Mouse (Mus musculus): ENCODE measurements around the gene Itfg2. TPM values are rescaled to one million over a fixed set of nuclear protein-coding genes. Genes with fewer than 3 reads are reported as not detected.

Gene Itfg2
- total RNA-seq, 2 experiments from 2014 or later: 29.7 to 30.7 TPM

GRCm38 (mm10) chr6:128437288-128437687 lies 12.6 kb upstream of the Itfg2 start:
- no peak for DNase-seq (ENCODE audit: low spot score in 2 of 2)
- intact Hi-C loops (cut with DNase I): loop anchor here (5.0 kb wide), 1 partner anchor 40 kb away; no protein-coding TSS in a partner anchor

- no peak for DNase-seq (ENCODE audit: low spot score in 2 of 2)
- intact Hi-C loops (cut with DNase I): loop anchor here (5.0 kb wide), 1 partner anchor 41 kb away; no protein-coding TSS in a partner anchor
These were observed 11.8 kb upstream of the Itfg2 start for GRCm38 (mm10) chr6:128436356-128437005.

GRCm38 (mm10) chr6:128435474-128435873 lies 10.7 kb upstream of the Itfg2 start:
- intact Hi-C loops (cut with DNase I): loop anchor here (5.0 kb wide), 1 partner anchor 42 kb away; no protein-coding TSS in a partner anchor
- no peak for DNase-seq (ENCODE audit: low spot score in 2 of 2)

GRCm38 (mm10) chr6:128433566-128433965 lies 8.8 kb upstream of the Itfg2 start:
- DNase-seq (ENCODE audit: low spot score in 2 of 2): no peak
- intact Hi-C loops (cut with DNase I): no loop called here

GRCm38 (mm10) chr6:128432356-128432915 lies 7.7 kb upstream of the Itfg2 start:
- DNase-seq (ENCODE audit: low spot score in 2 of 2): no peak
- intact Hi-C loops (cut with DNase I): no loop called here

- intact Hi-C loops (cut with DNase I): no loop called here
- DNase-seq (ENCODE audit: low spot score in 2 of 2): no peak
These were observed 5.1 kb upstream of the Itfg2 start for GRCm38 (mm10) chr6:128429826-128430225.

GRCm38 (mm10) chr6:128429300-128429699 lies 4.6 kb upstream of the Itfg2 start:
- DNase-seq (ENCODE audit: low spot score in 2 of 2): no peak
- intact Hi-C loops (cut with DNase I): no loop called here

- intact Hi-C loops (cut with DNase I): no loop called here
- DNase-seq (ENCODE audit: low spot score in 2 of 2): no peak
These were observed 2.8 kb upstream of the Itfg2 start for GRCm38 (mm10) chr6:128427571-128427970.

- no peak for DNase-seq (ENCODE audit: low spot score in 2 of 2)
- intact Hi-C loops (cut with DNase I): no loop called here
These were observed 315 bp upstream of the Itfg2 start for GRCm38 (mm10) chr6:128425046-128425445.

GRCm38 (mm10) chr6:128423496-128424268 lies 1.0 kb downstream of the Itfg2 start:
- intact Hi-C loops (cut with DNase I): no loop called here
- DNase-seq (ENCODE audit: low spot score in 2 of 2): no peak

- no peak for DNase-seq (ENCODE audit: low spot score in 2 of 2)
- intact Hi-C loops (cut with DNase I): no loop called here
These were observed 3.3 kb downstream of the Itfg2 start for GRCm38 (mm10) chr6:128421480-128421879.

GRCm38 (mm10) chr6:128421036-128421435 lies 3.7 kb downstream of the Itfg2 start:
- DNase-seq (ENCODE audit: low spot score in 2 of 2): no peak
- intact Hi-C loops (cut with DNase I): no loop called here

- DNase-seq (ENCODE audit: low spot score in 2 of 2): no peak
- intact Hi-C loops (cut with DNase I): no loop called here
These were observed 6.7 kb downstream of the Itfg2 start for GRCm38 (mm10) chr6:128418076-128418475.

GRCm38 (mm10) chr6:128416169-128416568 lies 8.6 kb downstream of the Itfg2 start:
- intact Hi-C loops (cut with DNase I): no loop called here
- no peak for DNase-seq (ENCODE audit: low spot score in 2 of 2)

- DNase-seq (ENCODE audit: low spot score in 2 of 2): peak; percentile 78 to 79
- intact Hi-C loops (cut with DNase I): loop anchor here (5.0 kb wide), 1 partner anchor 94 kb away; no protein-coding TSS in a partner anchor
These were observed 13.6 kb downstream of the Itfg2 start for GRCm38 (mm10) chr6:128411115-128411514.

GRCm38 (mm10) chr6:128410305-128410704 lies 14.4 kb downstream of the Itfg2 start:
- intact Hi-C loops (cut with DNase I): loop anchor here (5.0 kb wide), 1 partner anchor 93 kb away; no protein-coding TSS in a partner anchor
- DNase-seq (ENCODE audit: low spot score in 2 of 2): no peak

GRCm38 (mm10) chr6:128408544-128409125 lies 16.1 kb downstream of the Itfg2 start:
- no peak for DNase-seq (ENCODE audit: low spot score in 2 of 2)
- intact Hi-C loops (cut with DNase I): no loop called here

GRCm38 (mm10) chr6:128404708-128405107 lies 20.0 kb downstream of the Itfg2 start:
- intact Hi-C loops (cut with DNase I): no loop called here

GRCm38 (mm10) chr6:128399421-128400185 lies 25.1 kb downstream of the Itfg2 start:
- peak in 1 of 2 experiments; percentile 48 for DNase-seq (ENCODE audit: low spot score in 2 of 2)
- intact Hi-C loops (cut with DNase I): no loop called here

More at GRCm38 (mm10) chr6:128404708-128405107, 20.0 kb downstream of the Itfg2 start:
- no peak for DNase-seq (ENCODE audit: low spot score in 2 of 2)
